Mouse (Mus musculus) C2C12 (cell line): ENCODE measurements around the gene Snrpg. TPM values are rescaled to one million over a fixed set of nuclear protein-coding genes. Genes with fewer than 3 reads are reported as not detected.

Experiments
- H3K27me3 ChIP-seq: one replicate; pipeline ENCODE4 v1.6.1; 2011; ENCODE audit not compliant: control insufficient read depth, insufficient read depth, insufficient read length
- H3K36me3 ChIP-seq: one replicate; pipeline ENCODE4 v1.6.1; 2011; ENCODE audit not compliant: control insufficient read depth, insufficient read depth
- H3K4me3 ChIP-seq: one replicate; pipeline ENCODE4 v1.5.1; 2011; ENCODE audit warnings: mild to moderate bottlenecking, control low read depth; ENCODE audit not compliant: poor library complexity, insufficient read depth, severe bottlenecking
- H3K79me2 ChIP-seq: one replicate; pipeline ENCODE4 v1.6.1; 2011; ENCODE audit not compliant: control insufficient read depth, insufficient read depth
- H3K79me3 ChIP-seq: one replicate; pipeline ENCODE4 v1.6.1; 2011; ENCODE audit warnings: low read depth, control low read depth
- H3ac ChIP-seq: one replicate; pipeline ENCODE3; 2011; ENCODE audit warnings: low read depth; ENCODE audit not compliant: control insufficient read depth, insufficient read length
- CEBPB ChIP-seq: IDR thresholded peaks from one replicate; pipeline ENCODE4 v1.6.1; 2011; ENCODE audit warnings: low read depth, mild to moderate bottlenecking, control low read depth, moderate library complexity
- CTCF ChIP-seq: IDR thresholded peaks from one replicate; pipeline ENCODE4 v1.5.1; 2011; ENCODE audit not compliant: control insufficient read depth, insufficient read depth, insufficient read length
- FOSL1 ChIP-seq: IDR thresholded peaks from one replicate; pipeline ENCODE4 v1.8.0; 2011; ENCODE audit warnings: mild to moderate bottlenecking, low read length; ENCODE audit not compliant: poor library complexity, insufficient read depth, severe bottlenecking
- MAX ChIP-seq: IDR thresholded peaks from one replicate; pipeline ENCODE4 v1.6.1; 2011; ENCODE audit warnings: mild to moderate bottlenecking, control low read depth
- MYOD1 ChIP-seq: IDR thresholded peaks from one replicate; pipeline ENCODE4 v1.6.1; 2011; ENCODE audit warnings: low read depth; ENCODE audit not compliant: control insufficient read depth, insufficient read length
- MYOG ChIP-seq: IDR thresholded peaks from one replicate; pipeline ENCODE4 v1.6.1; 2011; ENCODE audit not compliant: control insufficient read depth, insufficient read length; ENCODE audit errors: extremely low read depth
- USF1 ChIP-seq: IDR thresholded peaks from one replicate; pipeline ENCODE4 v1.6.1; 2011; ENCODE audit warnings: low read depth, mild to moderate bottlenecking, control low read depth, moderate library complexity
- polyA plus RNA-seq: library from polyadenylated mRNA; unstranded; fragments of >200 nt; fragmentation: generic; extraction: Trizol; gene quantifications from one replicate; pipeline ENCODE4 v1.2.1, GENCODE M21; 2012; ENCODE audit warnings: missing spikeins

The Snrpg gene
- polyA plus RNA-seq, 1 experiment: 354 TPM

GRCm38 (mm10) chr6:86391326-86391725 lies 20.2 kb downstream of the Snrpg start:
- H3K4me3 ChIP-seq: no peak overlapping the region
- H3K79me3 ChIP-seq: peaks cover 8% of the 10 kb centered on the region
- H3K79me2 ChIP-seq: peaks cover 17% of the 10 kb centered on the region
- H3K36me3 ChIP-seq: peaks cover 46% of the 10 kb centered on the region
- TF ChIP-seq FOSL1: no peak
- no peak for TF ChIP-seq USF1
- TF ChIP-seq CEBPB: no peak
- no peak overlapping the region for H3ac ChIP-seq
- no peaks in the 10 kb centered on the region for H3K27me3 ChIP-seq

GRCm38 (mm10) chr6:86393187-86393586 lies 22.1 kb downstream of the Snrpg start:
- H3K36me3 ChIP-seq: peaks cover 36% of the 10 kb centered on the region
- peaks cover 8% of the 10 kb centered on the region for H3K79me3 ChIP-seq
- H3K79me2 ChIP-seq: peaks cover 18% of the 10 kb centered on the region
- H3K4me3 ChIP-seq: no peak overlapping the region
- no peaks in the 10 kb centered on the region for H3K27me3 ChIP-seq
- TF ChIP-seq MYOG (no peak), CEBPB (no peak), MYOD1 (no peak), MAX (no peak), CTCF (no peak), USF1 (no peak), FOSL1 (no peak)
- H3ac ChIP-seq: no peak overlapping the region

GRCm38 (mm10) chr6:86394078-86394720 lies 23.1 kb downstream of the Snrpg start:
- Histone ChIP-seq H3ac (no peak overlapping the region), H3K36me3 (peaks cover 26% of the 10 kb centered on the region), H3K4me3 (no peak overlapping the region), H3K27me3 (no peaks in the 10 kb centered on the region), H3K79me3 (peaks cover 7% of the 10 kb centered on the region), H3K79me2 (peaks cover 18% of the 10 kb centered on the region)
- no peak for TF ChIP-seq CTCF
- no peak for TF ChIP-seq MYOG
- TF ChIP-seq MAX: no peak
- TF ChIP-seq FOSL1: no peak
- TF ChIP-seq CEBPB: no peak
- no peak for TF ChIP-seq MYOD1
- no peak for TF ChIP-seq USF1

- no peak overlapping the region for H3ac ChIP-seq
- H3K36me3 ChIP-seq: peaks cover 23% of the 10 kb centered on the region
- peaks cover 7% of the 10 kb centered on the region for H3K79me3 ChIP-seq
- H3K27me3 ChIP-seq: no peaks in the 10 kb centered on the region
- TF ChIP-seq CEBPB (no peak), MYOD1 (no peak), CTCF (no peak), MYOG (no peak), FOSL1 (no peak), USF1 (no peak), MAX (no peak)
- no peak overlapping the region for H3K4me3 ChIP-seq
- H3K79me2 ChIP-seq: peaks cover 18% of the 10 kb centered on the region
Measured at GRCm38 (mm10) chr6:86395021-86395420, 23.9 kb downstream of the Snrpg start.

- no peaks in the 10 kb centered on the region for H3K27me3 ChIP-seq
- peaks cover 14% of the 10 kb centered on the region for H3K36me3 ChIP-seq
- H3K4me3 ChIP-seq: peak overlapping the region; percentile 60
- H3K79me2 ChIP-seq: peaks cover 18% of the 10 kb centered on the region
- peaks cover 7% of the 10 kb centered on the region for H3K79me3 ChIP-seq
- TF ChIP-seq MYOD1: no peak
- no peak for TF ChIP-seq CEBPB
- TF ChIP-seq CTCF: no peak
- no peak for TF ChIP-seq MYOG
- no peak for TF ChIP-seq FOSL1
- TF ChIP-seq MAX: no peak
- TF ChIP-seq USF1: no peak
- no peak overlapping the region for H3ac ChIP-seq
Measured at GRCm38 (mm10) chr6:86395969-86396368, 24.9 kb downstream of the Snrpg start.

DNA sequence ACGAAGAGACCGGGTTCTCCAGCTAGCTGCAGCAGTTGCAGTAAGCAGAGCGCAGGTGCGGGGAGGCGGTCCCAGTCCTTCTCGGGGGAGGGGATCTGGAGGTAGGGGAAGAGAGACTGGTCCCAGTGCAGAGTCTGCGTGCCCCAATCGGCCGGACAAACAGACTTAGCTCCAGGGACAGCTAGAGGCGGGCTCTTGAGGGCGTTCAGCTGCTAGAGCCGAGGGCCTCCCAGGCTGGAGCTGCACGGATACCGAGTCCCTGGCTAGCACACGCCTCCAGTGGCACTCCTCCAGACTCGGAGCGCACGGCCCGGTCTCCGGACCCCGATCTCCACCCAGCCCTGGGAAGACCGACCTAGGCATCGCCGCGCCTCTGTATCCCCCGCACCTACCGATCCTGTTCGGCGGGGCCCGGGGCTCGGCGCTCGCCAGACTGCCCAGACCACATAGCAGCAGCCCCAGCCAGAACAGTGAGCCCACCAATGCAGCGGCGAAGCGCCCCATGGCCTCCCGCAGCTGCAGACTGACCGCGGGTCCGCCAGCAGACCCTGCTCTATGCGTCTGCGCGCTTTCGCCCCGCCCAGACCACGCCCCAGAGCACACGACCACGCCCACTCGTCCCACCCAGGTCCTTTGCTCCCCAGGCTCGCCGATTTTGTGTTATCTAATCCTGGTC lies 25.6 kb downstream of the Snrpg start, which contains the start of gene Pcyox1:
Gene Pcyox1, minus strand, starts transcription at position 574 of the 676 bp plus-strand sequence.
- H3K4me3 ChIP-seq: peak within 1 kb of the TSS; percentile 60
- peak within 1 kb of the TSS; percentile 82 for H3ac ChIP-seq
- H3K27me3 ChIP-seq: no peaks in the 10 kb centered on the region
- TF ChIP-seq CEBPB (no peak), MAX (no peak), MYOD1 (no peak), CTCF (no peak)
- peaks cover 7% of the 10 kb centered on the region for H3K79me3 ChIP-seq
- peaks cover 8% of the 10 kb centered on the region for H3K36me3 ChIP-seq
- H3K79me2 ChIP-seq: peaks cover 18% of the 10 kb centered on the region
